Mouse (Mus musculus) heart, postnatal 14 days (tissue): ENCODE data around the gene Trim80. TPM values are rescaled to one million over a fixed set of nuclear protein-coding genes. Genes with fewer than 3 reads are reported as not detected.
"Not testable (repeated sequence)": the region's sequence is repeated elsewhere in the genome, so short reads cannot be mapped to it uniquely, and the experiment has no call there.

Source experiments
- DNase-seq, 2 experiments: peaks; one replicate each; pipeline ENCODE4 v3.0.0; 2021 to 2022
- intact Hi-C: fragments of 180-260 bp; cut with DNase I; formaldehyde crosslinking; loops from one replicate; pipeline ENCODE4 v1.15.1; 2025
- microRNA-seq, 2 experiments: library from miRNA; unstranded; fragments of <30 nt; microRNA quantifications; one replicate each; pipeline ENCODE4 v1.2.0; 2021 to 2022
- total RNA-seq, 2 experiments: library from RNA; stranded (reverse); gene quantifications; 2 replicates each; pipeline ENCODE4 v1.2.3; 2021

Trim80 gene
- total RNA-seq, 2 experiments from 2014 or later = 0.29 TPM; not detected in 1

DNA sequence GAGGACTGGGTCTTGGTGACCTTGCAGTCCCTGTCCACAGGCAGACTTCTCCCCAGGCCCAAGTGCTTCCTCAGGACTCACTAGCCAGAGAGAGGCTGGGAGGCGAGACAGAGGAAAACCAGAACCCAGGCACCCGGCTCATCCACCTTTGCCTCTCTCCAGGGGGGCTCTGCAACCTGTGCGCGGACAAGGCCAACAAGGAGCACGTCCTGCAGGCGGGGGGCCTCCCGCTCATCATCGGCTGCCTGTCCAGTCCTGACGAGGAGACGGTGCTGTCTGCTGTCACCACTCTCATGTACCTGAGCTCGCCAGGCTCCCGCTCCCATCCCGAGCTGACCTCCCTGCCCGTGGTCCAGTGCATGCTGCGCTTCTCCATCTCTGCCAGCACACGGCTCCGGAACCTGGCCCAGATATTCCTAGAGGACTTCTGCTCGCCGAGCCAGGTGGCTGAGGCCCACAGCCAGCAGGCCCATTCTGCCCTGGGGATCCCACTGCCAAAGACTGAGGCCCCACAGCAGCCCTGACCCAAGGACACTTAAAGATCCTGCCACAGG lies 48.3 kb downstream of the Trim80 start:
- no peak for DNase-seq
- intact Hi-C loops = loop anchor here (2.0 kb wide), 1 partner anchor 48 kb away; the partner anchor contains the start of gene Sumo2

DNA sequence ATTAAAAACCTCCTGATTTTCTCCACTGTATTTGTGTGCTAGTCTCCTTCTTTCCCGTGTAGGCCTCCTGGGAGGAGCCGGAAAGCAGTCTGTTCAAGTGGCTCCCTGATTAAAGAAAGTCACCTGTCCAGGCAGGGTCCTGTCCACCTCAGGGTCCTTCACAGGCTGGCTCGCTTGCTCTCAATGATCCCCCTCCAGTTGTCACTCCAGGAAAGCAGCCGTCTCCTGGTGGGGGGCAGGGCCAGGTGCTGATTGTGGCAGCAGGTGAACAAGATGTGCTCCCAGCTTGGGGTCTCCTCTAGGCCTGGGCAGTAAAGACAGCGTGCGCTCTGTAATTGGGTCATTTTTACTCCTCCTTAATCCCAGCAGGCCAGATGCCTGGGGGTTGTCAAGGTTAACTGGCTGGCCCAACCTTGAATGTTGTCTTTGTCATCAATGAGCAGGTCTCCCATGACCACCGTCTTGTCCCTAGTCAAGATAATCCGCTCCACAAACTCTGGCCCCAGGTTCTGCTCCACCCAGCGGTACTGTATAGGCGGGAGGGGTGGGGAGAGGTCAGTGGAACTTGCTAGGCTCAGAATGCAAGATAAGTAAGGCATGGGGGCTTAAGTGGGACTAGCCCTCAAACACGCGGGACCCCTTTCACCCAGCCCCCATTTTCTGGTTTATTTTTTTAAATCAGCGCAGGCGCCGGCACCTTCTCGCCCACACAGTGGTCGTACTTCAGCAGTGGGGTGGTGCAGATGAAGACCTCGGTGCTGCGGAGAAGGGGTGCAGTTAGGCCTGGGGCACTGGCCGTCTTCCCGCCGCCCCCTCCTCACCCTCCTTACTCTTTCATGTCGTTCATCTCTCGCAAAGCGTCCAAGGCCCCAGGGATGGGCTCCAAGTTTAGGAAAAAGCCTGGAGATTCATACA lies 50.4 kb downstream of the Trim80 start:
- intact Hi-C loops = loop anchor here (5.0 kb wide), 1 partner anchor 332 kb away; the partner anchor contains the start of gene Llgl2
- DNase-seq = no peak

- peak; percentile 77 to 80 for DNase-seq
- intact Hi-C loops = loop anchor here (5.0 kb wide), 1 partner anchor 331 kb away; the partner anchor contains the start of gene Llgl2
Observed at GRCm38 (mm10) chr11:115491356-115492083, 51.2 kb downstream of the Trim80 start, which contains the start of gene Nt5c. Gene Nt5c (minus strand): TSS chr11:115491862.

DNA sequence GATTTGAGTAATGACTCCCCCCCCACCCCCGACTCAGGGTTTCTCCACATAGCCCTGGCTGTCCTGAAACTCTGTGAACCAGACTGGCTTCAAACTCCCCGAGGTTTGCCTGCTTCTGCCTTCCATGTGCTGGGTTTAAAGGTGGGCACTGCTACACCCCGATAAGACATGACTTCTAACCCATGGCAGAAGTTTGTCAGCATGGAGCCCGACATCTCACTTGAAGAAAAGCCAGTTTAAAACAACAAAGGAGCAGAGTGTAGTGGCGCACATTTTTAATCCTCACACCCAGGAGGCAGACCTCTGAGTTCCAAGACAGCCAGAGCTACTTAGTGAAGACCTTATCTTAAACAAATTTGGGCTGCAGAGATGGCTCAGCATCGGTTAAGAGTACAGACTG lies 52.0 kb downstream of the Trim80 start:
- no peak for DNase-seq
- intact Hi-C loops = loop anchor here (5.0 kb wide), 1 partner anchor 330 kb away; the partner anchor contains the start of gene Llgl2

- DNase-seq, intact Hi-C loops: not testable (repeated sequence)
Observed at GRCm38 (mm10) chr11:115496559-115496958, 56.2 kb downstream of the Trim80 start.

Small RNA genes lying within 50 kb of the gene (microRNA-seq; reads per million reads assigned to microRNA genes)
- gene Mir3968 = 0 to 0.24 reads per million in 2 experiments

Other genes with a start within 250 kb of the Trim80 start
- under 1 TPM; 0.10 to 0.15 TPM for gene Grin2c, start 173.3 kb upstream of the Trim80 start, total RNA-seq
- gene Fdxr, start 163.5 kb upstream of the Trim80 start, total RNA-seq = 1 to 10 TPM; 7.0 to 7.5 TPM
- 1 to 10 TPM; 1.2 to 1.3 TPM for gene Fads6, start 142.9 kb upstream of the Trim80 start, total RNA-seq
- gene Otop2, start 133.4 kb upstream of the Trim80 start, total RNA-seq = not detected
- under 1 TPM in 1 of 2 experiments, not detected in 1; 0.14 TPM for gene Ush1g, start 118.5 kb upstream of the Trim80 start, total RNA-seq
- gene Otop3, start 105.8 kb upstream of the Trim80 start, total RNA-seq = not detected
- 1 to 10 TPM; 5.2 to 6.6 TPM for gene Hid1, start 72.8 kb upstream of the Trim80 start, total RNA-seq
- gene Cdr2l, start 58.6 kb upstream of the Trim80 start, total RNA-seq = 1 to 10 TPM; 8.7 to 9.9 TPM
- gene Mrpl58, start 36.8 kb upstream of the Trim80 start, total RNA-seq = 100 to 1,000 TPM; 128 to 140 TPM
- 1,000 to 10,000 TPM; 2,066 to 2,137 TPM for gene Atp5h, start 20.6 kb upstream of the Trim80 start, total RNA-seq
- 10 to 100 TPM; 22.2 to 25.2 TPM for gene Kctd2, start 20.4 kb upstream of the Trim80 start, total RNA-seq
- 1 to 10 TPM in 1 of 2 experiments, not detected in 1; 5.1 TPM for gene Slc16a5, start 21.9 kb downstream of the Trim80 start, total RNA-seq
- gene Armc7, start 35.1 kb downstream of the Trim80 start, total RNA-seq = 1 to 10 TPM; 1.3 to 1.7 TPM
- gene Nt5c, start 51.3 kb downstream of the Trim80 start, total RNA-seq = 10 to 100 TPM; 15.2 to 17.3 TPM
- 100 to 1,000 TPM; 159 to 196 TPM for gene Jpt1, start 73.8 kb downstream of the Trim80 start, total RNA-seq
- gene Sumo2, start 95.7 kb downstream of the Trim80 start, total RNA-seq = 100 to 1,000 TPM; 165 to 189 TPM
- gene Nup85, start 123.9 kb downstream of the Trim80 start, total RNA-seq = 10 to 100 TPM; 20.9 to 22.3 TPM
- gene Mrps7, start 163.4 kb downstream of the Trim80 start, total RNA-seq = 10 to 100 TPM; 67.0 to 69.9 TPM
- 10 to 100 TPM; 17.8 to 19.0 TPM for gene Gga3, start 163.5 kb downstream of the Trim80 start, total RNA-seq
- 10 to 100 TPM; 41.0 to 46.6 TPM for gene Mif4gd, start 172.4 kb downstream of the Trim80 start, total RNA-seq
- 10 to 100 TPM; 42.2 to 43.0 TPM for gene Slc25a19, start 187.8 kb downstream of the Trim80 start, total RNA-seq